Mouse (Mus musculus) gastrocnemius, postnatal 4 days (tissue): ENCODE results near the gene Atp13a5. TPM values are rescaled to one million over a fixed set of nuclear protein-coding genes. Genes with fewer than 3 reads are reported as not detected.

Experiments used
- DNase-seq, 2 experiments: peaks; one replicate each; pipeline ENCODE4 v3.0.0; 2021 to 2022; ENCODE audit warnings: low spot score in 2 of 2, mixed read lengths in 2 of 2
- long read RNA-seq, 2 experiments: library from polyadenylated mRNA; stranded (forward); transcript quantifications; one replicate each; pipeline ENCODE4 v2.0.0; 2021
- total RNA-seq, 2 experiments: library from RNA; stranded (reverse); gene quantifications; 2 replicates each; pipeline ENCODE4 v1.2.3; 2021

The Atp13a5 gene
- total RNA-seq, result 1 to 10 TPM; 1.9 to 2.4 TPM
- long read RNA-seq, experiment 1, partial matches to known transcripts, result 0 of 4 reads
- long read RNA-seq, experiment 1, other reads (novel, unspliced or antisense), result 4 of 4 reads
- long read RNA-seq, experiment 2, partial matches to known transcripts, result 1 of 1 reads
- long read RNA-seq, experiment 2, other reads (novel, unspliced or antisense), result 0 of 1 reads

DNA sequence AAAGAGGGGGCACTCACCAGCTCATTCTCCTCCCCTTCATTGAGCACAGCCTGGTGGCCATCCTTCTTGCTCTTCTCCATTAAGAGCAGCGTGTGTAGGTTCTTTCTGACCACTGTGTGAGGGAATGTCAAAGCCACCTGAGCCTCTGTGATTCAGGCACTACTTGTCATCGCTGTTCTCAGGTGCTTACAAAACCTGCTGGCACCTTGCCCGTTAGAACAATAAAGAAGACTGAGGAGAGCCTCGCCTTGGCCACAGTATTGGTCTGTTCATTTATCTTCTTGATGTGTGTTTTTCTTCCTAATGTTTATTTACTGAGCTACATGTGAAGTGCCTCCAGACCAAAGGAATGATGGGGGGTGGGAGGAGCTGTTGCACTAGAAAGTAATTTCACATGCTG lies at the start of gene Atp13a5:
TSS of gene Atp13a5 (minus strand) at position 275 of the 400 bp plus-strand sequence.
- DNase-seq, result no peak

DNA sequence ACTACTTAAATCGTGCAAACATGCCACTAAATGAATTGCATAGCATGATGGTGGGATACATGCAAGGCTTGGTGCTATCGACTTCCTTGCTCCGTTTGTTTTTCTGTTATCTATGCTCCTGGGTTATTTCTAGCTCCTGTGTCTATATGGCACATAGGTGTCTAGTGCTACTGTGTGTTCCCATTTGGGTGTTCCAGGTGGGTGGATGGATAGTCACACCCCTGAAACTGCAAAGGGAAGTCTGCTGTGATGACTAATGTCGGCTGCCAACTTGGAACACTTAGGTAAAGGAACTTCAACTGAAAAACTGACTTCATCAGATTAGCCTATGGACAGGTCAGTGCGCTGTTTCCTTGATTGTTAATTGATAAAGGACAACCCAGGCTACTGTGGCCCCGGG lies 36.3 kb upstream of the Atp13a5 start:
- no peak for DNase-seq

DNA sequence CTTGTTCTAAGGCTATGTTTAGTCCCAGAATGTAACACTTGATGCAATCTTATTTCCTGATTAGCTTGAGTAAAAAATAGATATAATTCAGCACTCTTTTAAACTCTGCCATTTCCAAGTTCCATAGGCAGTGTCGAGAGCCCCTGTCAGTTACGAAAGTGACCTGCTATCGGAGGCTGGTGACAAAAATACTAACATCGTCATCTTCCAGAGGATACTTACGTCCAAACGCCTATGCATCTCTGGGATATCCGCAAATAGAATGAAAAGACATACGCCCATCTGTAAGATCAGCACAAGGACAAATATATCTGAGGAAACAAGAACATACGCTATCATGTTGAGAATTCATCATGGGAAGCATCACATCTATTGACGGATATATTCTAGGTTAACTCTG lies 28.8 kb upstream of the Atp13a5 start:
- no peak for DNase-seq

DNA sequence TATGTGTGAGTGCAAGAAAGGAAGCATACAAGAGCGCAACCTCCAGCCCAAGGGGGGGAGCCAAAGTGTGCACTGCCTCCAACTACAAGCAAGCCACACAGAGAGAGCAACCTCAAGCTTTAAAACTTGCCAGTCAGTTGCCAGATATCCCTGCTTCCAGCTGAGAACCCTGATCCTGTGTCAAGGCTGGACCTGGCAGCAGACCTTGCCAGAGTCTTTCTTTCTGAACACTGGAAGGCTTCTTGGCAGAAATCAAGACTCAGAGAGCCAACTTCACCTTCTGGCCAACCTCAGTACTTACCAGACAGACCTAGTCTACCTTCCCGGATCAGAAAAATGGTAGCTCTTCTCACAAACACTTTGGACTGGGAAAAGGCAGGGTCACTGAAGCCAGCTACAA lies 20.5 kb upstream of the Atp13a5 start:
- DNase-seq, result no peak

DNA sequence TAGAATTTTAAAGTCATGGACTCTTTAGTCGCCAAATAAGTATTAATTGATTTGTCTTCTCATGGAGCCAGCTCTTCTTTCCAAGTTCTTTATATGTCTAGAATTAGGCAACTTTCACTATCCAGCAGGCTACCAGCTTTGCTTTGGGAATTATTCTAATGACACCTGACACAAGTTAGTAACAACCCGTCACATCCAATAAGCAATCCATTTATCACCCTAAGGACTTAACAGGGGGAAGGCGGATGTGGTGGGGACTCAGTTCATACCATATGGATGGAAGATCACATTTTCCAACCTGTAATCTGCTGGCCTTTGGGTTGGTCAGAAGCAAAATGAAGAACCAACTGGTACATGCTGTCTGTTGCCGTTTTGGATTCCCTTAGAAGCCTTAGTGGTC lies 6.2 kb upstream of the Atp13a5 start:
- DNase-seq, result no peak

DNA sequence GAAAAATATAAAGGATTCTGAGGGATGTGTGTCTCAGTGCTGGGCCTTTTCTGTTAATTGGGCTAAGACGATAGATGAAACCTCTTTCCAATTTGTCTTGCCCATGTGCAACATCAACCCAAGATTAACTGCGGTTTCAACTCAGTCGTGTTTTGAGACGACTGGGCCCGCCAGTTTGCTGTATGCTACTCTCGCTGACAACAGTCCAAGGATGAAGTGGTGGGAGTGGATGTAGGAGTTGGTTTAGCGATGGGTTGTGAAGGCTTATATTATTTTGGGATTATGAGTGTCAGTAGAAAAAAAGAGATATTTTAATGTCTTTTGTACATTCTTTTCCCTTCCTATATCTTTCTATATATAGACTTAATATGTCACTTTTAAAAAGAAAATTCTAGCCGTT lies 3.9 kb downstream of the Atp13a5 start:
- no peak for DNase-seq

DNA sequence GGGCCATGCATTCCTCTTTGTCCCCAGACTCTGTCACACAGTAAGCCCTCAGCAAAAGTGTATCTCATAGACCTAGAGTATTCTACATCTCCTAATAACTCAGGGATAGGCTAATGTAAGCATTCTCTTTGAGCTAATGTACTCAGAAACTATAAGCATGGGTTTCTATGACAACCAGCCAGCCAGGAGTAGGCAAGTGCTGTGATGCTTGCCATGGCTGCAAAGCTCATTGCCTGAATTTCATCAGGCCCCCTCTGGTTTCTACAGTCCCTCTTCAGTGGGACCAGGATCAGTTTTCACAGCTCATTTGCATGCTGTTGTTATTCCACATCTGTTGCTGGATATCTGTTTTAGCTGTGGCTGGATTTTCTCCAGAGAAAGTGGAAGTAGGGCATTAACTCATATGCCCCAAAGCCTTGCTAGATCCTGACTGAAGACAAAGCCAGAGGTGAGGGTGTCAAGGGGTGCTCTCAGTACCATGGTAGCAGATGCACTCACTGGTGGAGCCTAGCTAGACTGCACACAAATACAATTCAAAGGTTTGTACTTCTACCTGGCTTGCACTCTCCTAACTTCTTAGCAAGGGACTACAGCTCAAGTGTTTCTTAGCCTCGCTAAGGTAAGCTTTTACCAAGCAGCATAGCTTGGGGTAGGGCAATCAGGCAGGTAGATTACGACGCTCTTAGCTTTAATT lies 47.0 kb downstream of the Atp13a5 start:
- no peak for DNase-seq

DNA sequence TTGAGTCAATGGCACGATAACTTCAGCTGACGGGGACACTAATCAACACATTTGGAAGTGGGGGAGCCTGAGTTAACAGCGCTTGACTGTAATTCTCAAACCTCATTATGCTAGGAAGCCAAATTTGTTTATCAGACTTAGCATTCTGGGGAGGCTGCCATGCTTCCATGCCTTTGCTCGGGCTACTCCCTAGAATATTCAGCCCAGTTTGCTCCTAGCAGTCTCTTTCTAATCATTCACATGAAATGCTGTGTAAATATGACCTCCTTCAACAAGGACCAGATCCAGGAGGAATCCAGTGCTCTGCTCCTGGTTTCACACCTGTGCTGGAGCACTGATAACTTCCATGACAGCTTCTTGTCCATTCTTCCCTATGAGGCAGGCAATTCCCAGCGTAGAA lies 47.6 kb downstream of the Atp13a5 start:
- no peak for DNase-seq

DNA sequence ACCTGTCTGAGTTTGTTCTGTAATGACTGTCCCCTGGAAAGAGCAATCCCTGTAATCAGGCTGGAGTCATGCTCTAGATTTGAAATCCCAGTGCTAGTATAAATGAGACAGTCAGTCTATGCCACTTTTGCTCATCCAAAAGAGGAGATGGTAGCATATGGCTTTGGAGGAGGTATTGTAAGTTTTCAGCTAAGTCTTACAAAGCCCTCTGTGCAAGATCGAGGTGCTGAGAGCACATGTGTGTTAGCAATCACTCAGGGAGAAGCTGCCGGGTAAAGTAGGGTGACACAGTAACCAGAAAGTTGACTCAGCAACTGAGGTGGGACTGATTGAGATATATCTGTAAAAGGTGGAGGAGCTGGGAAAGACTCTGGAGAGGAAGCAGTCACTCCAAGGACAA lies 49.3 kb downstream of the Atp13a5 start:
- DNase-seq, result no peak

DNA sequence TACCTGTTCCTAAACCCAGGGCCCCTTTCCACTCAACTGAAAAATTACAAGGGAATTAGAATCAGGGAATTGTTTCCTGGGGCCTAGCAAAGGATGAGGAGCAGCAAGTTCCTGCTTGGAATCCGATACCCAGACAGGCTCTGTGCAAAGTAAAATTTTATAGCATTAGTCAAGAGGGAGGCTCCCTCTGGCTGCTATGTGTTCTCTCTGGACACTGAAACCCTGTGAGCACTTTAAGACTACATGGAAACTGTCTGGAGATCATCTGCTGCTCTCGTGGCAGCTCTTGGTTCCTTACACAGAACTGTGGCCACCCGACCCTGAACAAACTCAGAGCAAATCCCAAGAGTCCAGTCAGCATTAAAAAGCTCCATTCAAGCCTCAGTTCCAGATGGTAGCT lies 50.6 kb downstream of the Atp13a5 start:
- DNase-seq, result no peak

DNA sequence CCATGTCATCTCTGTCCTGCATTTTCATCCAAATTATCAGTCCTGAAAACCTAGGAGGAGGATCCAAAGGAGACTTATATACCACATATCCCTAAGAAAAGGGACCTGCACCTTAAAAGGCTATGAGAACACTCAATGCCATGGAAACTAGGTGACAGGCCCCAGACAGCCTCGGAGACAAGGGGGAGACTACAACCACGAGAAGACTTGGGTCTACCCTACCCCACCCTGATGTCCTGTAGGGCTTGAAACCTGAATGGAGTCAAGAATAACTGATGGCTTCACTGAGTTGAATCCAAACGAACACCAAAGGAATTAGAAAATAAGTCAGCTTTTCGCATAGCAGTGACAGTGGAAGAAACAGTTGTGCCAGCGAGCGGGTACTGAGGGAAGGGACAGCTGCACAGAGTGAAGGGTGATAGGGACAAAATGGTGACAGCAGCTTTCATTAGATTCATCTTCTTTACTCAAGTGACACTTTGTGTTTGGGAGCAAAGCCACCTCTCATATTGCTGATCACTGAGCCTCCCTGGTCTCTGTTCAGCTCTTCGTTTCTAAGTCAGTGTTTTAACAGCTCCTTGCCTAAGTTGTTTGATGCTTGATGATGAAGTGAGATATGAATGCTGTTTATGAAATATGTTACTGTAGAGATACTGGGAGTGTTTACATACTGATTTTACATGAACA lies 53.2 kb downstream of the Atp13a5 start:
- DNase-seq, result no peak

DNA sequence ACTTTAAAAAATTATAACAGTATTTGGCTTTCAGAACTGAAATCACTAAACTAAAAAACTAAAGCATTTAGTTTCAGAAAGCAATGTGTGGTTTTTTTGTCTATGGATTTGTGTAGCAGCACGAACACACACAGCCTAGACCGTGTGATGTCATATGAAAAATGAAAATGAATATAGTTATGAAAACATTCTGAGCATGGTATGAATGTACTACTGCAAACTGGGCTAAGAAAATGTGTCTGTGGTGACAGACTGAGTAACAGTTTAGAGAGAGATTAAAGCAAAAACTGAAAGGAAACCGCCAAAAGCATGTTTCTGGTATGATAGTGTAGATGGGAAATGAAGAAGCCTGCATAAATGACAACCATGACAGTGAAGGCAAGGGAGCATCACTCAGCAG lies 57.8 kb downstream of the Atp13a5 start:
- DNase-seq, result no peak

DNA sequence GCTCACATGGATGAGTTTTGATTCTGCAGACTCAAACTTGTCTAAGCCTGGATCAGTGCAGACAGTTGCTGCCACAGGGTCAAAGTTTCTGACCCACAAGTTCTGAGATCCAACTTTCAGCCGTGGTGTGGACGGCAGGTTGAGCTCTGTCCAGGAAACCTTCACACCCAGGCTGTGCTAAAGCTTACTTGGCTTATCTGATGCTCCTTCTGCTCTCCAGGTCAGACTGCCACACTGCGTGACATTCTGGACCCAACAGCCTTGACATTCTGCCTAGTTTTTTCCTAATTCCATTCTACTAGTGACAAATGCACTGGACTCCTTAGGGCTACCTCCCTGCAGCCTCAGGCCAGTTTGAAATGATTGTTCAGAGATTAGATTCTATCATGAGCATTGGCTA lies 63.1 kb downstream of the Atp13a5 start:
- DNase-seq, result no peak

DNA sequence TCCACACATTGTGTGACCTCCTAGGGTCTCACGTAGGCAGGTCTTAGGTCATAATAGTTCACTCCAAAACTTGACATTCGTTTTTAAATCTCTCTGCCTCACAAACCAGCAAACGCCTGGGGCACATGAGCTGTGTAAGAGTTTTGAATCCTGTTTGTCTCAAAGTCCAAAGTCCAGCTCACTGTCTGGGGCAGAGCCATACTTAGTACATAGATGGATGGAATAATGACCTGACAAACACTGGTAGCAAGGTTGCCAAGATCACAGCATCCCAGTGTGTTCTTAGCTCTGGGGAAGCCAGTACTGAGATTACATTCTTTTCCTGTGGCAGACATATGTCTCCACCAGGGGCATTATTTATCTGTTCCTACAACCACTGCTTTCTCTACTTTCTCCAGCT lies 63.5 kb downstream of the Atp13a5 start:
- DNase-seq, result no peak

DNA sequence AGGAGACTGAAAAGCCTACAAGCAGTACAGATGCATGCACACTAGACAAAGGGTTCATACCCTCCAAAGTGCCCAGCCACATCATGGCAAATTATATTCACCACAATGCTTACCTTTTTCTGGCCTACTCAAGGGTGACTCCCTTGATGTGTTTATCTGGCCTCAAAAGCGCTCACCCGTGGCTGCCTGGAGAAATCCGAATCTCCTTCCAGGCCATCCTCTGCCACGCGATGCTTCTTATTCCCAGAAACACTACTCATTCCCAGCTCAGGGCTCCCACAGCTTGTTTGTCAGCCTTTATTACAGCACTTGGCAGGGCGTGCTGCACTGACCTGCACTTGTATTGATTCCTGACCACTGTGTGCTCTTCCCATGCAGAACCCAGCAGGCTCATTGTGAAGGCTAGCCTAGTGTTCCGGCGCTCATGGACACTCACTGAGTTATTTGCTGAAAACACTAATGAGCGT lies 80.9 kb downstream of the Atp13a5 start:
- no peak for DNase-seq

DNA sequence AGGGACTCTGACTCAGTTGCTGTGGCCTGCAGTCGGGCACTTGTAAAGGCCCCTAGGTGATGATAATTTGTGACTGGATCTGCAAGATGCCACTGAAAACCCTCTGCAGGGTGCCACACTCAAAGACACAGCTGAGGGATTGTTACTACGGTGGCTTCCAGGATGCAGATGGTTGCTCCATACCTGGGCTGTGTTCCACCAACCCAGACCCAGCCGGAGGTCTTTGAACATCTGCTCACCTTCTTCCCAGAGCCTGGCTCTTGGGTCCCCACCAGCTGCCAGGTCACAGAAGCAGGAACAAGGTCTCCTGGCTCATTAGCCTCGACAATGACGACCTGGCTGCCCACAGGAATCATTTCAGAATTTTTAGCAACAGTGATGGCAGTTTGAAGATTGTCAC lies 97.8 kb downstream of the Atp13a5 start:
- DNase-seq, result no peak

DNA sequence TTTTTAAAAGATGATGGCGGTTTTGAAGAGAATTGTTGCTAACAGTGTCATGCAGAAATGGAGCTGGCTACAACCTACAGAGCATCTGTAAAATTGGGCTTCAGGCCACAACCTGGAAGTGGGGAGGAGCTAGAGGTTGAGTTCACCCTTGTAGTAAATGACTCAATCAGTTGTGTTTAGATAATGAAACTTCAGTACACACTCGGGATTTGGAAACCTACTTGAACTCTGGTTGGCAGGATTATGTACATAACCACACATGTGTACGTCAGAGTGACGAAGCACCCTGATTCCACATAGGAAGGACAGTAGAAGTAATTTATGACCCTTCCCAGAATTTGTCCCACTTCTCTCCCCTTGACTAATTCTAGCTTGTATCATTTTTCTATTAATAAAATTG lies 124.2 kb downstream of the Atp13a5 start:
- DNase-seq, result no peak

DNA sequence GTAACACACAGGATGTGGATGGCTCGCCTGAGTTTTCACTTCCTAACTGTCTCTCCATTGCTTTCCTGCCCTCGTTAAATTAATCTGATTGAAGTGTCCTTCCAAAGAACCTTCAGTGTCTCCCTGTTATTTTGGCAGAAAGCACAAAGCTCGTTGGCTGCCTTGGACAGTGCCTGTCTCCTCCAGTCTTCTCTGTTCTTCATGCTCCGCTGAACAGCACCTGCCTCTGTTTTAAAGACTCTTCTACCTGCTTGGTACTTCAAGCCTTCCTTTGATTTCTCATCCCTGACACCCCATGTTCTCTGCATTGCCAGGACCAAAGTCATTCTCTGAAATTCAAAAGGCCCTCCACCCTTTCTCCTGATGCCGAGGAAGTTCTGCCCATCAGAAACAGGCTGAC lies 142.6 kb downstream of the Atp13a5 start:
- no peak for DNase-seq

DNA sequence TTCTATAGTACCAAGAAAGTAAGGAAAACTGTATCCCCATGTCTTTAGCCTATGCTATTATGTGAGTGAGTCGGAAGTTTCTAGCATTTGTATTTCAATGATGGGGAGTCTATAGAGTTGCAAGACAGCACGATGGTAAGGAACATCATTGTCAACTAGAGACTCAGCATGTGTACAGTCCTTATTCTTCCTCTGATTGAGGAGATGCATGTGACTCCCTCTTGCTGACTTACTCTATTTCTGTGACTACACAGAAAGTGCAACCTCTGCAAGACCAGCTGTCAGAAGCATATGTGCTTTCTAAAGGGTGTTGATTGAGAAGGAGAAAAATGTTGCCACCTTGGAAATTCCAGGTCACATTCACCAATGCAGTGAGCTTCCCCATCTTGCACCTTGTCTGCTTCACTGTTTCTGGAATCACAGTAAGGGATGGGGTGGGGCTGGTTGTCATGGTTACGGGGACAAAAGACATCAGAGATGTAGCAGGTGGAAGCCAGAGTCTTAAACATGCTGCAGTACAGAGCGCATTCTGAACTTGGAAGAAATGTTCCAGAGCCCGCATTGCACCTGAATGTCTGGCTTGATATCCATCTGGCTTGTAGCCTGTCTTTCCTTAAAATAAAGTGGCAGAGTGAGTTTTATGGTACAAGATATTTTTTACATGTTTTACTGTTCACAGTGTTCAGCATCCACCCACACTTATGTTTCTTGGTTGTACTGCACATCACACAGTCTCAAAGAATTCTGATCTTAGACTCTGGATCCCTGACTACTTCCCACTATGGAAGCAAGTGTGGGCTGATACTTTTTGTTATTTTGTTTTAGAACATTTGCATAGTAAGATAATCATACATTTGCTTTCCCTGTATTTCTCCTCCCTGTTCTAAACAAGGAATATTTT lies 161.9 kb downstream of the Atp13a5 start:
- DNase-seq, result no peak

DNA sequence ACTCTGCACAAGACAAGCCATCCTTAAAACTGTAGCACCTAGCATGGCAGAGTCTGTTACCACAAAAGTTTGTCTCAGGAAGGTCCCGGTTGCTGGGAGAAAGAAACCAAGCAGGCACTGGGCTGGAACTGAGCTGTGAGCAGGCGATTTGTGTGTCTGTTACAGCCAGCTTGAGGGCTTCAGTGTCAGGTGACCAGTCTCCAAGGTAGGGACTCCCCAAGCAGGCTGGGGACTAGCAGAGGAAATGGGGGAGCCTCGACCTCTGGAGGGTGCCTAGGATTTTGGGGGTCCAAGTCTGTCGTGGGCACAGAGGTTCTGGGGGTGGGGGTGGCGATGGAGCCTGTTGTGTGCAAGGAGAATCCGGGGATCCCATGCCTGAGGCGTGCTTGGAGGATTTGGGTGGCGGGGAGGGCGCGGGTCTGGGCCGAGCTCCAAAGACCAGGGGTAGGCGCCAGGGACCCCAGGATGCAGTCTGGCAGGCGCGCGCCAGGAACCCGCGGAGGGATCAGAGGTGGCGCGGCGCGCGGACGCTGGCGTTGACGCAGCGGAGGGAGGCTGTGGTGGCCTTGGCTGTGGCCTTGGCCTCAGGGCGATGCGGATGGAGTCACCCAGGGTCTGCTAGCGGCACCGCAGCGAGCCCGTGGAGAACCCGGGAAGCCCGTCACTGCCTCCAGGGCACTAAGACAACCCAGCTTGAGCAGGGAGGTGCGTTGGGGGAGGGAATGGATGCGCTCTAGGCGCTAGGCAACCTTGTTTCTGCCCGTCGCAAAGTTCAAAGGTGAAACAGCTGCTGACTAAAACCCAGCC lies 168.7 kb downstream of the Atp13a5 start, which contains the start of gene Hrasls:
TSS of gene Hrasls (plus strand) at position 91 of the 807 bp plus-strand sequence.
- DNase-seq, result peak; percentile 42 to 55

DNA sequence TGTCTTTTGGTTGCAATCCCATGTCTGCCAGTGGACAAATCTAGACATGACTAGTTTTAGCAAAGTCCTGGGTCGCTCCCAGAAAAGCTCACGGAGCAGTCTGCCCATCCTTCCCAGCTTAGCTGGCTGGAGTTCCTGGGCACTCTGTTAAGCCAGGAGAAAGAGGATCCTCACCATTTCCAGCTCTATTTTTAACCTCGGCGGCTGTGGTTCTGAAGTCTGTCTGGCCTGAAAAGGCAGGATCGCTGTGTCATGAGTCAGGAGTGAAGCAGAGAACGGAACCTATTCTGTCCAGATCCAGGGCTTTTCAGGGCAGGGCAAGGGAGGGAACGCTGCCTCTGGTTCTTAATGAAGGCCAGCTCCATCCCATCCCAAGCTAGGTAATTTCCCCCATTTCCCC lies 169.7 kb downstream of the Atp13a5 start:
- DNase-seq, result peak in 1 of 2 experiments; percentile 25
